ENCODE assay signal across 13 mouse cellular contexts in the genomic region with DNA sequence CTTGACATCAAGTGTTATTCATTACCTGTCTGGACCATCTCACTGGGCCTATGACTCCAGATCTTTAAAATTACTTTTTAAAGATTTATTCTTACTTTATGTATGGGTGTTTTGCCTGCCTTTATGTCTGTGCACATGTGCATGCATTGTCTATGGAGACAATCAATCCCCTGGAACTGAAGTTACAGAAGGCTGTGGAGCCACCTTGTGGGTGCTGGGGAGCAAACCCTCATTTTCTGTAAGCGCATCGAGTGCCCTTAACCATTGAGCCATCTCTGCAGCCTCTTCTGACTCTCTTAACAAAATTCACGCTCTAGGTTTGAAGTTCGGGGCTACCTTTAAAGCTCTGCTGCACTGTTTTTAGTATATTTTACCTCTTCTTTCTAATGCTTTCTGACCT. TPM values are rescaled to one million over a fixed set of nuclear protein-coding genes. Genes with fewer than 3 reads are reported as not detected.
DNase-seq lines count a peak whose midpoint lies in the region; ATAC-seq and TF ChIP-seq lines count a peak whose summit lies in the region.
"Had no signal": no experiment of that assay in that cellular context is flagged by ENCODE, and none has a peak within 500 bp of the region (broad histone marks: within the 10 kb centered on the region; RNA-seq: fewer than 3 reads in every experiment).

No protein-coding gene starts in this region.

- ATAC-seq in forebrain, postnatal 0 days = peak; percentile 58; the same call in 1 of the 2 replicates
- no peak for ATAC-seq in forebrain, embryonic 16.5 days
- no peak for ATAC-seq in midbrain, postnatal 0 days (ENCODE audit: low FRiP score)
- no peak for ATAC-seq in midbrain, embryonic 11.5 days (ENCODE audit: low FRiP score)
- no peak for ATAC-seq in Patski
- ATAC-seq: forebrain, embryonic 15.5 days had no signal

- CTCF ChIA-PET in Patski (lab: Charles Lee) = interaction anchor here (0.9 to 2.1 kb wide), 4 partner anchors 9 to 21 kb away, joined by 3 to 6 read pairs (median 5); no protein-coding TSS in a partner anchor

- in situ Hi-C loops in Patski (cut with MboI; ENCODE audit: low pct_unique_long_range_greater_than_20kb) = no loop called here

- no peak overlapping the region for H3K27ac ChIP-seq in forebrain, postnatal 0 days (ENCODE audit: low read depth, low read length)
- H3K27ac ChIP-seq in forebrain, embryonic 16.5 days (ENCODE audit: low read length) = no peak overlapping the region
- no peak overlapping the region for H3K27ac ChIP-seq in midbrain, postnatal 0 days (ENCODE audit: low read depth, low read length)
- no peak overlapping the region for H3K27ac ChIP-seq in midbrain, embryonic 11.5 days (ENCODE audit: low read depth, low read length)
- H3K27ac ChIP-seq: forebrain, embryonic 15.5 days; hindbrain, embryonic 14.5 days; limb, embryonic 13.5 days; neural tube, embryonic 15.5 days had no signal

- peaks cover 45% of the 10 kb centered on the region for H3K36me3 ChIP-seq in forebrain, postnatal 0 days (ENCODE audit: insufficient read depth)
- H3K36me3 ChIP-seq in forebrain, embryonic 16.5 days (ENCODE audit: control insufficient read depth, insufficient read depth) = peaks cover 35% of the 10 kb centered on the region
- peaks cover 33% of the 10 kb centered on the region for H3K36me3 ChIP-seq in midbrain, postnatal 0 days (ENCODE audit: insufficient read depth, low read length)
- H3K36me3 ChIP-seq in midbrain, embryonic 11.5 days (ENCODE audit: control insufficient read depth, insufficient read depth, low read length) = peaks cover 3% of the 10 kb centered on the region; the same call in 1 of the 2 replicates

- 68% methylated on average over 4 of the region's 4 CpGs for WGBS in forebrain, postnatal 0 days
- WGBS in forebrain, embryonic 16.5 days = 64% methylated on average over 4 of the region's 4 CpGs
- WGBS in midbrain, postnatal 0 days = 69% methylated on average over 4 of the region's 4 CpGs
- 73% methylated on average over 4 of the region's 4 CpGs for WGBS in midbrain, embryonic 11.5 days

- H3K9ac ChIP-seq in forebrain, postnatal 0 days = no peak overlapping the region
- H3K9ac ChIP-seq in forebrain, embryonic 16.5 days (replicated peaks; ENCODE audit: low read depth, low read length) = no peak overlapping the region
- no peak overlapping the region for H3K9ac ChIP-seq in midbrain, postnatal 0 days (replicated peaks; ENCODE audit: low read length, poor library complexity, severe bottlenecking)
- H3K9ac ChIP-seq in midbrain, embryonic 11.5 days (ENCODE audit: low read length) = no peak overlapping the region
- H3K9ac ChIP-seq: forebrain, embryonic 15.5 days; hindbrain, embryonic 14.5 days; limb, embryonic 13.5 days; neural tube, embryonic 15.5 days had no signal

- no peaks in the 10 kb centered on the region for H3K9me3 ChIP-seq in forebrain, postnatal 0 days (ENCODE audit: low read length)
- no peaks in the 10 kb centered on the region for H3K9me3 ChIP-seq in forebrain, embryonic 16.5 days (ENCODE audit: control insufficient read depth, low read length)
- H3K9me3 ChIP-seq in midbrain, postnatal 0 days (ENCODE audit: low read length) = no peaks in the 10 kb centered on the region
- no peaks in the 10 kb centered on the region for H3K9me3 ChIP-seq in midbrain, embryonic 11.5 days (ENCODE audit: control insufficient read depth, low read length)
- H3K9me3 ChIP-seq: forebrain, embryonic 15.5 days; limb, embryonic 13.5 days; neural tube, embryonic 15.5 days had no signal

- no peaks in the 10 kb centered on the region for H3K27me3 ChIP-seq in forebrain, postnatal 0 days (ENCODE audit: insufficient read depth, low read length)
- H3K27me3 ChIP-seq in forebrain, embryonic 16.5 days (replicated peaks; ENCODE audit: control insufficient read depth, insufficient read depth, low read length) = no peaks in the 10 kb centered on the region
- H3K27me3 ChIP-seq in midbrain, postnatal 0 days (ENCODE audit: insufficient read depth, low read length) = no peaks in the 10 kb centered on the region
- H3K27me3 ChIP-seq in midbrain, embryonic 11.5 days (ENCODE audit: control insufficient read depth, insufficient read depth, low read length) = no peaks in the 10 kb centered on the region
- no peaks in the 10 kb centered on the region for H3K27me3 ChIP-seq in Patski
- H3K27me3 ChIP-seq: forebrain, embryonic 15.5 days; limb, embryonic 13.5 days; neural tube, embryonic 15.5 days had no signal

- POLR2A ChIA-PET in Patski (lab: Charles Lee) = interaction anchor here (0.6 kb wide), 1 partner anchor 9 kb away, joined by 3 read pairs; no protein-coding TSS in a partner anchor

- peak; percentile 14 for DNase-seq in forebrain, postnatal 0 days
- DNase-seq in midbrain, postnatal 0 days (ENCODE audit: low spot score) = peak; percentile 10
- no peak for DNase-seq in midbrain, embryonic 11.5 days (ENCODE audit: low spot score, missing footprints)
- DNase-seq in Patski (ENCODE audit: low read depth, low spot score) = no peak
- DNase-seq in retina, postnatal 1 day = peak; percentile 19
- DNase-seq in cerebellum, adult 9-11 months = no peak
- no peak for DNase-seq in adrenal gland, adult 2 months
- DNase-seq: adrenal gland, postnatal 36 days had no signal

- no peak overlapping the region for H3K4me3 ChIP-seq in forebrain, postnatal 0 days (ENCODE audit: low read depth, low read length)
- no peak overlapping the region for H3K4me3 ChIP-seq in forebrain, embryonic 16.5 days (replicated peaks; ENCODE audit: low read length)
- H3K4me3 ChIP-seq in midbrain, postnatal 0 days (ENCODE audit: low read depth, low read length) = no peak overlapping the region
- no peak overlapping the region for H3K4me3 ChIP-seq in midbrain, embryonic 11.5 days (ENCODE audit: low read depth, low read length)
- H3K4me3 ChIP-seq: forebrain, embryonic 15.5 days; limb, embryonic 13.5 days; neural tube, embryonic 15.5 days had no signal

- no peak overlapping the region for H3K4me2 ChIP-seq in forebrain, postnatal 0 days (ENCODE audit: low read depth)
- H3K4me2 ChIP-seq in forebrain, embryonic 16.5 days (ENCODE audit: low read length) = no peak overlapping the region
- no peak overlapping the region for H3K4me2 ChIP-seq in midbrain, postnatal 0 days (ENCODE audit: low read depth, low read length, poor library complexity, severe bottlenecking)
- H3K4me2 ChIP-seq in midbrain, embryonic 11.5 days = no peak overlapping the region
- H3K4me2 ChIP-seq: forebrain, embryonic 15.5 days; hindbrain, embryonic 14.5 days; limb, embryonic 13.5 days; neural tube, embryonic 15.5 days had no signal

- peak; percentile 46 for TF ChIP-seq CTCF in forebrain, postnatal 0 days (IDR thresholded peaks at IDR 0.05; ENCODE audit: low read depth)
- TF ChIP-seq CTCF in midbrain, postnatal 0 days (IDR thresholded peaks at IDR 0.05) = peak; percentile 52
- TF ChIP-seq CTCF in Patski (IDR thresholded peaks at IDR 0.05) = peak; percentile 67

- no peaks in the 10 kb centered on the region for H3K4me1 ChIP-seq in forebrain, postnatal 0 days (ENCODE audit: insufficient read depth)
- no peaks in the 10 kb centered on the region for H3K4me1 ChIP-seq in forebrain, embryonic 16.5 days (replicated peaks; ENCODE audit: control insufficient read depth, insufficient read depth, low read length)
- no peaks in the 10 kb centered on the region for H3K4me1 ChIP-seq in midbrain, postnatal 0 days (ENCODE audit: insufficient read depth, low read length)
- no peaks in the 10 kb centered on the region for H3K4me1 ChIP-seq in midbrain, embryonic 11.5 days (ENCODE audit: control insufficient read depth, insufficient read depth, low read length)
- H3K4me1 ChIP-seq: forebrain, embryonic 15.5 days; limb, embryonic 13.5 days; neural tube, embryonic 15.5 days had no signal

RNA-seq across cellular contexts. Expression of a gene that starts 14.3 kb away (rescaled TPM):
- total RNA-seq in forebrain, postnatal 0 days (2014; rRNA removed) = 43.9 and 84.0 TPM in 2 replicates
- polyA plus RNA-seq in forebrain, postnatal 0 days (2015; fragmentation: Nextera tagmentation; extraction: Ambion mirVana) = 47.5 and 48.8 TPM in 2 replicates
- polyA plus RNA-seq in forebrain, embryonic 16.5 days (2015; fragmentation: Nextera tagmentation; extraction: Ambion mirVana) = 48.3 and 56.3 TPM in 2 replicates
- total RNA-seq in midbrain, postnatal 0 days (2014; rRNA removed) = 39.6 and 55.3 TPM in 2 replicates
- polyA plus RNA-seq in midbrain, postnatal 0 days (2015; fragmentation: Nextera tagmentation; extraction: Ambion mirVana) = 49.4 and 50.6 TPM in 2 replicates
- polyA plus RNA-seq in midbrain, embryonic 11.5 days (2014; fragmentation: Nextera tagmentation; extraction: Ambion mirVana) = 64.0 and 76.2 TPM in 2 replicates
- polyA plus RNA-seq in Patski (2021) = 74.3 TPM
- total RNA-seq in adrenal gland, adult 2 months (2021) = 10 to 100 TPM; 27.7 to 41.0 TPM
- 10.4 and 13.9 TPM in 2 replicates for polyA plus RNA-seq in adrenal gland, adult 2 months (2012; rRNA removed)

RNA-seq across cellular contexts. Expression of a gene that starts 48.3 kb away (rescaled TPM):
- 107 and 110 TPM in 2 replicates for total RNA-seq in forebrain, postnatal 0 days (2014; rRNA removed)
- 72.4 and 90.1 TPM in 2 replicates for polyA plus RNA-seq in forebrain, postnatal 0 days (2015; fragmentation: Nextera tagmentation; extraction: Ambion mirVana)
- 135 and 148 TPM in 2 replicates for polyA plus RNA-seq in forebrain, embryonic 16.5 days (2015; fragmentation: Nextera tagmentation; extraction: Ambion mirVana)
- 77.6 and 84.9 TPM in 2 replicates for total RNA-seq in midbrain, postnatal 0 days (2014; rRNA removed)
- 80.1 and 86.0 TPM in 2 replicates for polyA plus RNA-seq in midbrain, postnatal 0 days (2015; fragmentation: Nextera tagmentation; extraction: Ambion mirVana)
- polyA plus RNA-seq in midbrain, embryonic 11.5 days (2014; fragmentation: Nextera tagmentation; extraction: Ambion mirVana) = 50.0 and 52.0 TPM in 2 replicates
- 25.7 TPM for polyA plus RNA-seq in Patski (2021)
- total RNA-seq in adrenal gland, adult 2 months (2021) = 10 to 100 TPM; 10.0 to 14.6 TPM
- polyA plus RNA-seq in adrenal gland, adult 2 months (2012; rRNA removed) = 3.6 and 3.7 TPM in 2 replicates

Comparison
In these comparisons a context has a peak if more than half of its experiments do, and no peak if none do; other contexts are left out.
1. DNase-seq: peak in forebrain, postnatal 0 days (single experiment), midbrain, postnatal 0 days (single experiment) and retina, postnatal 1 day (single experiment); none in midbrain, embryonic 11.5 days (single experiment), Patski (single experiment), cerebellum, adult 9-11 months (single experiment) and adrenal gland, adult 2 months (single experiment).
2. Peak in every context shown above with its lines, with median percentiles within 50 percentile points of each other: CTCF ChIP-seq.